ENCODE assay signal across 13 mouse cellular contexts in genomic region chr6:88545397-88545790, GRCm38 (mm10). TPM values are rescaled to one million over a fixed set of nuclear protein-coding genes. Genes with fewer than 3 reads are reported as not detected.
A peak's percentile ranks its signal among the peaks of the same experiment; 100 is the strongest.
DNase-seq lines count a peak whose midpoint lies in the region; ATAC-seq and TF ChIP-seq lines count a peak whose summit lies in the region.
"Had no signal": no experiment of that assay in that cellular context is flagged by ENCODE, and none has a peak within 500 bp of the region (broad histone marks: within the 10 kb centered on the region; RNA-seq: fewer than 3 reads in every experiment).

No protein-coding gene starts in this region.

- no peaks in the 10 kb centered on the region for H3K36me3 ChIP-seq in heart, embryonic 13.5 days
- H3K36me3 ChIP-seq in hindbrain, embryonic 14.5 days (replicated peaks; ENCODE audit: control insufficient read depth, insufficient read depth) = no peaks in the 10 kb centered on the region
- H3K36me3 ChIP-seq in midbrain, embryonic 14.5 days (ENCODE audit: control insufficient read depth, insufficient read depth, low read length) = no peaks in the 10 kb centered on the region
- H3K36me3 ChIP-seq: lung, embryonic 15.5 days; stomach, embryonic 15.5 days had no signal

- peaks cover 53% of the 10 kb centered on the region for H3K27me3 ChIP-seq in heart, embryonic 13.5 days (replicated peaks)
- no peaks in the 10 kb centered on the region for H3K27me3 ChIP-seq in hindbrain, embryonic 14.5 days (ENCODE audit: control insufficient read depth, insufficient read depth, low read length)
- no peaks in the 10 kb centered on the region for H3K27me3 ChIP-seq in midbrain, embryonic 14.5 days (ENCODE audit: control insufficient read depth, insufficient read depth, low read length)

- no peak for DNase-seq in heart, adult 9 months (ENCODE audit: low spot score in 2 of 2)
- peak; percentile 8 for DNase-seq in brain, embryonic 14.5 days (ENCODE audit: low read depth)
- no peak for DNase-seq in hindbrain, embryonic 14.5 days (ENCODE audit: low spot score)
- DNase-seq in midbrain, embryonic 14.5 days = no peak
- DNase-seq in thymus, postnatal 25 days = no peak
- DNase-seq in lung, postnatal 36 days = no peak
- no peak for DNase-seq in gastrocnemius, adult 18-20 months (ENCODE audit: low spot score)
- DNase-seq: cerebellum, adult 9-10 months; kidney, adult 9 months had no signal

- no peak overlapping the region for H3K4me3 ChIP-seq in heart, embryonic 13.5 days
- H3K4me3 ChIP-seq in hindbrain, embryonic 14.5 days (replicated peaks; ENCODE audit: low read length) = no peak overlapping the region
- no peak overlapping the region for H3K4me3 ChIP-seq in midbrain, embryonic 14.5 days (replicated peaks; ENCODE audit: low read depth, low read length)
- H3K4me3 ChIP-seq: lung, embryonic 15.5 days; stomach, embryonic 15.5 days had no signal

- WGBS in heart, embryonic 13.5 days = 19% methylated on average over 10 of the region's 10 CpGs
- WGBS in hindbrain, embryonic 14.5 days = 16% methylated on average over 10 of the region's 10 CpGs
- 9% methylated on average over 10 of the region's 10 CpGs for WGBS in midbrain, embryonic 14.5 days

- H3K9me3 ChIP-seq in heart, embryonic 13.5 days = no peaks in the 10 kb centered on the region
- H3K9me3 ChIP-seq in hindbrain, embryonic 14.5 days (ENCODE audit: control insufficient read depth, low read length) = no peaks in the 10 kb centered on the region
- H3K9me3 ChIP-seq in midbrain, embryonic 14.5 days (ENCODE audit: control insufficient read depth, low read length) = no peaks in the 10 kb centered on the region
- H3K9me3 ChIP-seq: lung, embryonic 15.5 days; stomach, embryonic 15.5 days had no signal

- H3K4me2 ChIP-seq in heart, embryonic 13.5 days = peak overlapping the region; percentile 18
- no peak overlapping the region for H3K4me2 ChIP-seq in hindbrain, embryonic 14.5 days (replicated peaks)
- H3K4me2 ChIP-seq in midbrain, embryonic 14.5 days (ENCODE audit: low read length) = peak overlapping the region; percentile 28
- H3K4me2 ChIP-seq: lung, embryonic 15.5 days; stomach, embryonic 15.5 days had no signal

- TF ChIP-seq CTCF in brain, embryonic 14.5 days (IDR thresholded peaks at IDR 0.05; ENCODE audit: borderline replicate concordance, extremely low read depth, insufficient read depth, insufficient read length) = no peak

- 0 out of 2 replicates have a peak, but pooled peaks cover 9% of the 10 kb centered on the region for H3K4me1 ChIP-seq in heart, embryonic 13.5 days
- peaks cover 9% of the 10 kb centered on the region; the same call in 1 of the 2 replicates for H3K4me1 ChIP-seq in hindbrain, embryonic 14.5 days (replicated peaks; ENCODE audit: control insufficient read depth, insufficient read depth, low read length)
- peaks cover 12% of the 10 kb centered on the region for H3K4me1 ChIP-seq in midbrain, embryonic 14.5 days (ENCODE audit: control insufficient read depth, insufficient read depth, low read length)
- H3K4me1 ChIP-seq: lung, embryonic 15.5 days; stomach, embryonic 15.5 days had no signal

- no peak overlapping the region for H3K9ac ChIP-seq in heart, embryonic 13.5 days
- peak overlapping the region; percentile 6; the same call in 1 of the 2 replicates for H3K9ac ChIP-seq in hindbrain, embryonic 14.5 days
- peak overlapping the region; percentile 34 for H3K9ac ChIP-seq in midbrain, embryonic 14.5 days (replicated peaks; ENCODE audit: low read length)
- H3K9ac ChIP-seq: lung, embryonic 15.5 days; stomach, embryonic 15.5 days had no signal

- no peak for ATAC-seq in heart, embryonic 13.5 days (ENCODE audit: extremely low read depth, insufficient number of reproducible peaks, low FRiP score, low TSS enrichment)
- no peak for ATAC-seq in hindbrain, embryonic 14.5 days (ENCODE audit: low FRiP score)
- no peak for ATAC-seq in midbrain, embryonic 14.5 days (ENCODE audit: low FRiP score, low TSS enrichment)
- ATAC-seq: CD4-positive, CD25-positive, alpha-beta regulatory T cell, adult 4 months had no signal

- no peak overlapping the region for H3K27ac ChIP-seq in heart, embryonic 13.5 days (replicated peaks)
- peak overlapping the region; percentile 72 for H3K27ac ChIP-seq in hindbrain, embryonic 14.5 days
- peak overlapping the region; percentile 77 for H3K27ac ChIP-seq in midbrain, embryonic 14.5 days (replicated peaks; ENCODE audit: low read depth, low read length)
- H3K27ac ChIP-seq: lung, embryonic 15.5 days; stomach, embryonic 15.5 days had no signal

- TF ChIP-seq POLR2A in brain, embryonic 14.5 days (IDR thresholded peaks at IDR 0.05; ENCODE audit: borderline replicate concordance, extremely low read depth, insufficient read depth, insufficient read length, poor library complexity, severe bottlenecking) = no peak

RNA-seq across cellular contexts. Expression of gene Sec61a1, which starts 26.7 kb away (rescaled TPM):
- 176 and 177 TPM in 2 replicates for polyA plus RNA-seq in heart, embryonic 13.5 days (2015; fragmentation: Nextera tagmentation; extraction: Ambion mirVana)
- polyA plus RNA-seq in brain, embryonic 14.5 days (2012; rRNA removed) = 169 and 177 TPM in 2 replicates
- polyA plus RNA-seq in hindbrain, embryonic 14.5 days (2014; fragmentation: Nextera tagmentation; extraction: Ambion mirVana) = 140 and 155 TPM in 2 replicates
- polyA plus RNA-seq in midbrain, embryonic 14.5 days (2014; fragmentation: Nextera tagmentation; extraction: Ambion mirVana) = 136 and 157 TPM in 2 replicates
- total RNA-seq in gastrocnemius, adult 18-20 months (2021) = 10 to 100 TPM; 13.9 to 16.2 TPM
